Mouse (Mus musculus) thymus, postnatal 14 days (tissue): Measurements from ENCODE around the gene Fam196b.

Experiments
- DNase-seq: peaks from one replicate; pipeline ENCODE4 v3.0.0; 2021

Gene Fam196b

GRCm38 (mm10) chr11:34415884-34416618 is 101.4 kb downstream of the Fam196b start:
- DNase-seq, result no peak

- DNase-seq, result no peak
Observed at GRCm38 (mm10) chr11:34416619-34416979, 102.0 kb downstream of the Fam196b start.

- no peak for DNase-seq
Observed at GRCm38 (mm10) chr11:34421061-34421460, 106.4 kb downstream of the Fam196b start.

GRCm38 (mm10) chr11:34424546-34424945 is 109.9 kb downstream of the Fam196b start:
- DNase-seq, result no peak

GRCm38 (mm10) chr11:34427212-34427611 is 112.6 kb downstream of the Fam196b start:
- DNase-seq, result no peak

GRCm38 (mm10) chr11:34430940-34431339 is 116.3 kb downstream of the Fam196b start:
- DNase-seq, result no peak

- DNase-seq, result no peak
Observed at GRCm38 (mm10) chr11:34431371-34431770, 116.7 kb downstream of the Fam196b start.

GRCm38 (mm10) chr11:34431978-34432377 is 117.4 kb downstream of the Fam196b start:
- no peak for DNase-seq

GRCm38 (mm10) chr11:34437446-34437845 is 122.8 kb downstream of the Fam196b start:
- DNase-seq, result no peak

- no peak for DNase-seq
Observed at GRCm38 (mm10) chr11:34438429-34438828, 123.8 kb downstream of the Fam196b start.

- peak; percentile 48 for DNase-seq
Observed at GRCm38 (mm10) chr11:34447891-34448290, 133.3 kb downstream of the Fam196b start.

- DNase-seq, result no peak
Observed at GRCm38 (mm10) chr11:34449944-34450343, 135.3 kb downstream of the Fam196b start.

GRCm38 (mm10) chr11:34467056-34467455 is 152.4 kb downstream of the Fam196b start:
- DNase-seq, result no peak

GRCm38 (mm10) chr11:34468571-34468970 is 153.9 kb downstream of the Fam196b start:
- no peak for DNase-seq

- no peak for DNase-seq
Observed at GRCm38 (mm10) chr11:34469792-34470191, 155.2 kb downstream of the Fam196b start.
